Mouse (Mus musculus) stomach, embryonic 15.5 days (tissue): ENCODE measurements around the gene Dis3. TPM values are rescaled to one million over a fixed set of nuclear protein-coding genes. Genes with fewer than 3 reads are reported as not detected.
"Not testable (repeated sequence)": the region's sequence is repeated elsewhere in the genome, so short reads cannot be mapped to it uniquely, and the experiment has no call there.

ENCODE experiments used
- ATAC-seq: fragments of 200-750 bp; cut with Nextera tagmentation; 2 replicates; pipeline ENCODE4 v1.8.0; 2017; ENCODE audit warnings: low read depth, moderate number of reproducible peaks, moderate TSS enrichment; ENCODE audit not compliant: insufficient read depth, low FRiP score
- H3K27ac ChIP-seq: fragments of 300-500 bp; sonication (generic); 2 replicates; pipeline ENCODE4 v1.5.1; 2015; ENCODE audit warnings: mild to moderate bottlenecking, inconsistent platforms
- H3K27me3 ChIP-seq: fragments of 300-500 bp; sonication (generic); replicated peaks from 2 replicates; pipeline ENCODE4 v1.6.1; 2015; ENCODE audit warnings: inconsistent platforms
- H3K36me3 ChIP-seq: fragments of 300-500 bp; sonication (generic); 2 replicates; pipeline ENCODE4 v1.6.1; 2015; ENCODE audit warnings: inconsistent platforms
- H3K4me1 ChIP-seq: fragments of 300-500 bp; sonication (generic); 2 replicates; pipeline ENCODE4 v1.6.1; 2015; ENCODE audit warnings: inconsistent platforms
- H3K4me2 ChIP-seq: fragments of 300-500 bp; sonication (generic); 2 replicates; pipeline ENCODE4 v1.6.1; 2015; ENCODE audit warnings: mild to moderate bottlenecking, inconsistent platforms
- H3K4me3 ChIP-seq: fragments of 300-500 bp; sonication (generic); replicated peaks from 2 replicates; pipeline ENCODE4 v1.5.1; 2015; ENCODE audit warnings: inconsistent platforms
- H3K9ac ChIP-seq: fragments of 300-500 bp; sonication (generic); 2 replicates; pipeline ENCODE4 v1.6.1; 2015; ENCODE audit warnings: inconsistent platforms
- H3K9me3 ChIP-seq: fragments of 300-500 bp; sonication (generic); 2 replicates; pipeline ENCODE4 v1.6.1; 2016; ENCODE audit warnings: inconsistent platforms
- WGBS: fragments of 180-500 bp; shearing (Covaris S2); methylation state at CpG from one replicate; pipeline ENCODE4 v1.1.7; 2015; 5-methylcytosine and 5-hydroxymethylcytosine counted together
- polyA plus RNA-seq: library from polyadenylated mRNA; unstranded; fragments of >200 nt; fragmentation: Nextera tagmentation; extraction: Ambion mirVana; gene quantifications from 2 replicates; pipeline ENCODE4 v1.2.1, GENCODE M21; 2015

Dis3 gene
- polyA plus RNA-seq, 1 experiment from 2014 or later = 25.5 TPM

- not testable (repeated sequence) for H3K9me3 ChIP-seq, H3K27me3 ChIP-seq, H3K4me1 ChIP-seq, H3K4me3 ChIP-seq, H3K9ac ChIP-seq, H3K4me2 ChIP-seq, H3K36me3 ChIP-seq, H3K27ac ChIP-seq, ATAC-seq
- WGBS = 89% methylated on average over 8 of the region's 8 CpGs
These were observed 64.7 kb downstream of the Dis3 start for GRCm38 (mm10) chr14:99034851-99035250.

GRCm38 (mm10) chr14:99032596-99032995 lies 67.0 kb downstream of the Dis3 start:
- H3K9me3 ChIP-seq = no peaks in the 10 kb centered on the region
- 80% methylated on average over 5 of the region's 5 CpGs for WGBS
- no peak overlapping the region for H3K4me3 ChIP-seq
- H3K9ac ChIP-seq = no peak overlapping the region
- H3K4me2 ChIP-seq = no peak overlapping the region
- H3K4me1 ChIP-seq = no peaks in the 10 kb centered on the region
- no peaks in the 10 kb centered on the region for H3K27me3 ChIP-seq
- H3K36me3 ChIP-seq = peaks cover 3% of the 10 kb centered on the region; the same call in 1 of the 2 replicates
- ATAC-seq = no peak
- no peak overlapping the region for H3K27ac ChIP-seq

DNA sequence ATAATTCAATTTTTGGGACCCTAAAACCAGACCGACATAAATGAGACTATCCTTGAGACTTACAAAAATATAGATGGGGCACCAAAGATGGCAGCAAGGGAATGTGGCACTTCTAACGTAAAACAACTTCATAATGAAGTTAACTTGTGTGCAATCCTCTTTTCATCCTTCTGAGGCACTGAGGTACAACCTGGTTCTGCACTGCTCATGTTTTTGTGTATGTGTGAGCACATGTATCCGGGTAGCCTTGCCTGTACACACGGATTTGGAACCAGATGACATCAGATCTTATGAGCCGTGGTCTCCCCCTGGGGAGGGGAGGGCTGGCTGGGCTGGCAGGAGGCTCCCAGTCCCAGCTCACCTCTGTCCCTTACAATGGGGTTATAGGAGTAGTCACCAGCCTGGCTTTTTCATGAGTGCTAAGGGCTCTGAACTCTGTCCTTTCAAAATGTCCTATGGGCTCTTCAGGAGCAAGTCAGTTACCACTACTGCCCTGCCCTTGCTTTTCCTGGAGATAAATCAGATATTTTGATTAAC lies 68.2 kb downstream of the Dis3 start:
- Histone ChIP-seq H3K36me3 (no peaks in the 10 kb centered on the region; the same call in 1 of the 2 replicates), H3K9me3 (no peaks in the 10 kb centered on the region), H3K4me3 (no peak overlapping the region), H3K9ac (no peak overlapping the region), H3K4me1 (no peaks in the 10 kb centered on the region), H3K27me3 (no peaks in the 10 kb centered on the region), H3K27ac (no peak overlapping the region), H3K4me2 (no peak overlapping the region)
- ATAC-seq = no peak
- WGBS = 84% methylated on average over 5 of the region's 5 CpGs

DNA sequence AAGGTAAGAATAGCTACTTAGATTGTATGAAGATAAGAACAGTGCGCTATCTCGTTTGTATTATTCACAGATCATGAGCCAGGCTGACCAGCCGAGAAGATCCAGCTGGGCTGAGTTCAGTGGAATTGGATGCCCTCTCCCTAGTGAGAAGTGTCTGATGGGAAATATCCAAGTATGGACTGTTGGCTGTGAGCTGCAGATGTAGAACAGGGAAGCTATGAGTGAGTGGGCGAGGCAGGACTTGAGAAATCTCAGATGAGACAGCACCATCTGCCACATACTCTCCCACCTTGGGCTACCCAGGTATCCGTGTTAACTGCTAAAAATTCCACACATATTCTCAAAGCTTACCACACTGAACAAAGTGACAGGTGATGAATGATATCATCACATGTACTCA lies 69.6 kb downstream of the Dis3 start:
- no peak for ATAC-seq
- no peaks in the 10 kb centered on the region for H3K4me1 ChIP-seq
- WGBS = 57% methylated on average over 5 of the region's 5 CpGs
- no peaks in the 10 kb centered on the region for H3K27me3 ChIP-seq
- no peak overlapping the region for H3K4me3 ChIP-seq
- H3K9ac ChIP-seq = no peak overlapping the region
- no peak overlapping the region for H3K27ac ChIP-seq
- no peak overlapping the region for H3K4me2 ChIP-seq
- no peaks in the 10 kb centered on the region; the same call in 1 of the 2 replicates for H3K36me3 ChIP-seq
- no peaks in the 10 kb centered on the region for H3K9me3 ChIP-seq

Other genes with a start within 250 kb of the Dis3 start
- 2.3 and 7.4 TPM in 2 replicates for gene Rpl36a-ps1, start 105.5 kb downstream of the Dis3 start, polyA plus RNA-seq
- gene Mzt1, start 53.6 kb downstream of the Dis3 start, polyA plus RNA-seq = 75.0 and 76.0 TPM in 2 replicates
- 57.2 and 63.8 TPM in 2 replicates for gene Bora, start 53.5 kb downstream of the Dis3 start, polyA plus RNA-seq
- gene Pibf1, start 346 bp downstream of the Dis3 start, polyA plus RNA-seq = 14.7 and 16.9 TPM in 2 replicates
- 91.2 and 104 TPM in 2 replicates for gene Klf5, start 198.9 kb upstream of the Dis3 start, polyA plus RNA-seq